Mouse (Mus musculus) heart, adult 18-20 months (tissue): Measurements from ENCODE around the gene Fgf3. TPM values are rescaled to one million over a fixed set of nuclear protein-coding genes. Genes with fewer than 3 reads are reported as not detected.
A peak's percentile ranks its signal among the peaks of the same experiment; 100 is the strongest.

Experiments
- DNase-seq, 2 experiments: peaks; one replicate each; pipeline ENCODE4 v3.0.0; 2021 to 2022; ENCODE audit warnings: mixed read lengths in 1 of 2
- long read RNA-seq, 2 experiments: library from polyadenylated mRNA; stranded (forward); transcript quantifications; one replicate each; pipeline ENCODE4 v2.0.0; 2021
- total RNA-seq, 2 experiments: library from RNA; stranded (reverse); gene quantifications; 2 replicates each; pipeline ENCODE4 v1.2.3; 2021

Gene Fgf3
- not detected for total RNA-seq
- long read RNA-seq, experiment 1, result 0 reads
- long read RNA-seq, experiment 2, result 0 reads

DNA sequence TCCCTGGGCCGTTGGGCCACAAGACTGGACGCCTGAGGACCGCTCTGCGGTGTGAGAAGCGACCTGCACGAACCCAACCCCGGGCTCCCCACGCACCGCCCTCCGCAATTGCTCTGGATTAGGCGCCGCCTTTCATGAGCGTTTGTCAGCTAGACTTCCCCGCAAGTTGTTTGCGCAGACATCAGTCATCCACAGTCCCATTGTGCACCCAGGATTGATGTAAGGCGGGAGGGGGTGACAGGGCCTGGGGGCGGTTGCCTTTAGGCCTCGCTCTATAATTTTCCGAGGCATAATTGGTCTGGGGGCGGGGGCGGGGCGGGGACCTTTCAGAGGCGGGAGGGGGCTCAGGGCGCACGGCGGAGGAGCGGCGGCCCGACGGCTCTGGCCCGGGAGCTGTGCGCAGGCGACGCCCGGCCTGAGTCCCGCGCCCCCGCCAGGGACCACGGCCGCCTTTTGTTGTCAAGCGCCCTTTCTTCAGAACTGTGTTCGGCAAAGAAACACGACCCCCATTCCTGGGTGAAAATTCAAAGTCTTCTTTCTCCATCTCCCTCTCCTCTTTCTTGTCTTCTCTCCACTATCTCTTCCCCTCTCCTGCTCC, at the start of gene Fgf3:
Fgf3 (plus strand) TSS at position 193 of the 598 bp plus-strand sequence.
- no peak for DNase-seq

DNA sequence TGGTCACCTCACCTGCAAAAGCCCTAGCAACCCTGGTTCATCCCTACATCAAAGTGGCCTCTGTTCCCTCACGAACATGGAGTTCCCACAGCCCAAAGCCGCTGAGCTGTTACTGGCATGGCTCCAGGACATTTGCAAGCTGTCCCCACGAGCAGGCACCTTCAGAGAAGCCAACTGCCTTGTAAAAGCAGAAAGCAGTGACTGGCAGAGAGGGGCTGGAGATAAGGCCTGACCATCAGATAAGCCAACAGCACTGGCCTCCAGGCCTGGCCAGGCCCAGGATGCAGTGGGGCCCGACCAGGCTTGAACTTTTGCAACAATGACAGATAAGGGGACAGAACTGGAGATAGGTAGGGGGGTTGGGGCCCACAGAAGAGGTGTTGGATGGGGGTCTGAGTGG, 49.3 kb upstream of the Fgf3 start:
- no peak for DNase-seq

DNA sequence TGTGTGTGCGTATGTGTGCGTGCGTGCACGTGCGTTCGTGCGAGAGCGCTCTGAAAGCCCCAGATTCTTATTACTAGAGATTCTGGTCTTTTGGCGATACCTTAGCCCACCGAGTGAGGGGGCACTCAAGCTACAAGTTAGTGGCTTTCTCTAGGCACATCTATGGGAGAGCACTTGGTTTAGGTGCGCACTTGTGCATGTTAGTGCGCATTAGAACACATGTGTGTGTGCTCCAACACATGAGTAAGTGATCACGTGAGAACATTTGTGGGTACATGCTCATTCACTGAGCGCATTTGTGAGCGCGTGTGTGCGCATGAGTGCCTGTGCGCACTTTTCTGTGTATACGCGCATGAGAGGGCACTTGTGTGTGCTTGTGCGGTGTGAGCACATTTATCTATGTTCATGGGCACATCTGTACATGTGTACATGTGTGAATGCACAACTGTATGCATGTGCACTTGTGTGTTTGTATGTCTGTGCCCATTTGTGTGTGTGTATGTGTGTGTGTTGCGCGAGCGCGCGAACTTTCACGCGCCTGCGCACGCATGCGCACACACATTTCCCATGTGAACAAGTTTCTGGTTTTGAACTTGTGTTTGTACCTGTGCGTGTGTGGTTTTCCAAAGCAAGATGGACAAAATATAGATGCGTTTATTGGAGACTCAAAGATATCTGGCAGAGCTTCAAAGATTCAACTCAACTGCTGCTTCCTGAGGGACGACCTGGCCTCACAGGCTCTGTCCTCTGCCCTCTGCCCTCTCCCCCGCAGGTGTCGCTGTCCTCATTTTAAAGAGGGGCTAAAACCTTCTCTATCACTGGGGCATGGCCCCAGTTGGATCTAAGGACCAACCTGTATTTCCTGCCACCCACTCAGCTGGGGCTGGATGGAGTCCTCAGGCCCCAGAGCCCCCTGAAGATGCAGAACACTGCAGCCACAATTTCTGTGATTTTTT, 48.0 kb upstream of the Fgf3 start:
- DNase-seq, result no peak

DNA sequence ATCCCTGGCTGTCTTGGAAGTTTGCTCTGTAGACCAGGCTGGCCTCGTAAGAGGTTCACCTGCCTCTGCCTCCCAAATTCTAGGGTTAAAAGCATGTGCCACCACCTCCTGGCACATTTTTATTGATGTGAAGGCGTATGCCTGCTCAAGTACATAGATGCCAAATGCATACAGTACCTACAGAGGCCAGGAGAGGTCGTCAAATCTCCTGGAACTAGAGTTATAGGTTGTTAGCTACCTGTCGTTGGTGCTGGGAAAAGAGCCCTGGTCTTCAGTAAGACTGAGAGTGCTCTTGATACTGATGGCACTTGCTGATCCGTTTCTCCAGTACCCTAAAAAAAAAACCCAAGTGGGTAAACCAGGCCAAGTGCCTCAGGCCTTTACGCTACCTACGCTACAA, 46.5 kb upstream of the Fgf3 start:
- no peak for DNase-seq

DNA sequence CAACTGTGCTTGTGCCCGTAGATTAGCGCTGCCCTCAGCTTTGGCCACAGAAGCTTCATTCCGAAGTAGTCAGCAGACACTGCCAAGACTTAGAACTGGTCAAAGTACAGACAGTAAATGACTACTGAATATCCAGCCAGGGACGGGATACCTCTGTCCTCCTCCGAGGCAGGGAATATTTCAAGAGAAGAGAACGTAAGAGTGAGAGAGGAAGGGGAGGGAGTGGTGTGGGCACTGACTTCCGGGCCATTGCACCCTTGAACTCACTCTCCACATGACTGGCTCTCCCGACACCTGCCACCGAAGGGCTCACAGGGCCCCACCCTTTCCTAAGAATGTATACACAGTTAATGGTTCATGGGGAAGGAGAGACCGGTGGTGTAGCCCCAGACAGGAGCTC, 44.6 kb upstream of the Fgf3 start:
- no peak for DNase-seq

DNA sequence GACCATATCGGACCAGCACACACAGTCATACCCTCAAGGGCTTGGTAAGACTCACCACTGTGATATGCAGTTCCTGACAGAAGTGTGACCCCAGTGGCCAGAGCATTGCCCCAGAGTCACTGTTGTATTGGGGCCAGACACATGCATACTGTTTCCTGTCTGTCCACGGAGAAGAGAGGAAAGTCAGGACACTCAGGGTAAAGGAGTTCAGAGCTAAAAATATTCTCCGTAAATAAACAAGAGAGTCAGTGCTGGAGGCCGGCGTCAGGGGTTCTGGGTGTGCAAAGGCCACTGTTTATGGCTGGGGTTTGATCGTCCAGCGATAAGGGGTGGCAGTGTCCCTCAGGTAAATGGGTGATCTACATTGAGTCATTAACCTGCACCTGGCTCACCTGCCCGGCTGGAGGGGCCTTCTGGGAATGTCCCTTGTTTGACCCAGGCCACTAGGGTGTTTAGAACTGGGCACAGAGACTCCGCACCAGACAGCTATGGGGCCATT, 41.9 kb upstream of the Fgf3 start:
- DNase-seq, result peak; percentile 18 to 22

DNA sequence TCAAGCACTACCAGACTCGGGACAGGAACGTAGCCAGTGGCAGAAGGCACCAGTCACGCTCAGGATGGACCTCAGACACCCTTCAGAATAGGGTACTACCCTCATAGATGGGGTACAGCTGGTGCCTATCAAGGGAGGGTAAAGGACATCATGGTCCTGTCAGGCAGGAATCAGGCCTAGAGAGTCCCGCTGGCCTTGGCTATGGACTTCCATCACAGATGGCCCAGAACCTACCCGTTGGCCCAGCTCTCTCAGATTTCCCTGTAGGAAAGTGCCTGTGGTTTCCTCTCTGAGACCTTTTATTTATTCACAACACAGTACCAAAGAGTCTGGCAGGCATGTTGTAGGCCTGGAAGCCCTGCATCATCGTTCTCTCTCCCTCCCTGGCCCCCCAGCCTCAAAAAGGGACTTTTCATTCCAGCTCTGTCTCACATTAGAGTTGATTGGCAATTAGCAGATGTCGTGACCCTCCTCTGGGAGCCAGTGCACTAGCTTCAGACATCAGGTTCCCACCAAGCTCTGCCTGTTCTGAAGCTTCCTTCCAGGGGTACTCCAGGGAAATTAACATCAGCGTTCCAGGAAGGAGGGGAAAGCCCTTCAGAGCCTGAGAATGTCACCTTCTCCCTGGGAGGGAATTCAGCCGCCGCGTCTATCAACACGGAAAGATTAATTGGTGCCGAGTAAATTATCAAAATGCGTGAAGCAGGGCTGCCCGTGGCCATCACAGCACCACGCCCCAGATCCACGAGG, 40.7 kb upstream of the Fgf3 start:
- no peak for DNase-seq

DNA sequence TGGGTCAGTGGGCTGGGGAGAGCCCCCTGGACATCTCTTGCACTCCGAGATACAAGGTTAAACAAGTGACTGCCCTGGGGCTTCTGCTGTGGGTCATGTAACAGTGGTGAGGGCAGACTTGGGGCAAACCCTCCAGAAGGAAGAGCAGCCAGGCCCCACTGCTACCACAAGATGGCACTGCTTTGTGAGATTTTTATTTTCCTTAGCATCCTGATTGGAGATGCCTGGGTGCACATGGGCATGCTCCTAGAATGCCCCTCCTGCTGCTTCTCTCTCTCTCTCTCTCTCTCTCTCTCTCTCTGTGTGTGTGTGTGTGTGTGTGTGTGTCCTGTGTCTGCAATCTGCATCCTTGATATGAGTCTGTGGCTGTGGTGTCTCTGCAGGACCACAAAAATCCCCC, 39.4 kb upstream of the Fgf3 start:
- no peak for DNase-seq

DNA sequence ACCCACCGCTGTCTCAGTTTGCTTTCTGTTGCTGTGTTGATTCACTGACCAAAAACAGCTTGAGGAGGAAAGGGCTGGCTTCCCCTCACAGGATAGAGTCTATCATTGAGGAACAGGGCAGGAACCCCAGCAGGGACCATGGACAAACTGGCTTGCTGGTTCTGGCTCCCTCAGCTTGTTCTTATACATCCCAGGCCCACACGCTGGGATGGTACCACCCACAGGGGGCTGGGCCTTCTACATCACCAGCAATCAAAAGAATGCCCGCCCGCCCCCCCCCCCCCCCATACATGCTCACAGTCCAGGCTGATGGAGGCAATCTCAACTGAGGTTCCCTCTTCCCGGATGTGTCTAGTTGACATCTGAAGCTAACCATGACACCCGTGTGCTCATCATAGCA, 30.8 kb upstream of the Fgf3 start:
- no peak for DNase-seq

DNA sequence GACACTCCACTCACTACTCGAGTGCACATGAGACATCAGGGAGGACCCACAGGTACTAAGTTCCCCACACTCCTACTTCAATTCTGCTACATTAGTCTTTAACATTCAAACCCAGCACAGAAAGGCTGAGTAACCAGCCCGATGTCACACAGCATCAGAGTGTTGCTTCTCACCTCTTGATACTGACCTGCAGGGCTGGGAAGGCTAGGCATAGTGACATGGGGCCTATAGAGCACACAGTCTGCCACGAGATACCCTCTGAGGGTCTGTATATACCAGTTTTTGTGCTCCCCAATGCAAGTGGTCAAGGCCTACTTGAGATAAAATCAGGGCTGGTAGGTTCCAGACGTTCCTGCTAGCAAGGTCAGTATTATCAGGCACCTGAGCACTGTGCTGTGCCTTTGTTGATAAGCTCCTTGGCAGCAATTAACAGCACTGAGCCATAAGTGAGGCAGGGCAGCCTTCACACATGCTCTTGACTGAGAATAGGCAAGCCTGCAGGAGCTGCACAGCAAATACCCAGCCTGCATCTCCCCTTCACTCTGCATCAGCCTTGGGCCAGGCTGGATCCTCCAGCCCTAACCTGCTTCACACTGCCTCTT, 29.8 kb upstream of the Fgf3 start:
- no peak for DNase-seq

DNA sequence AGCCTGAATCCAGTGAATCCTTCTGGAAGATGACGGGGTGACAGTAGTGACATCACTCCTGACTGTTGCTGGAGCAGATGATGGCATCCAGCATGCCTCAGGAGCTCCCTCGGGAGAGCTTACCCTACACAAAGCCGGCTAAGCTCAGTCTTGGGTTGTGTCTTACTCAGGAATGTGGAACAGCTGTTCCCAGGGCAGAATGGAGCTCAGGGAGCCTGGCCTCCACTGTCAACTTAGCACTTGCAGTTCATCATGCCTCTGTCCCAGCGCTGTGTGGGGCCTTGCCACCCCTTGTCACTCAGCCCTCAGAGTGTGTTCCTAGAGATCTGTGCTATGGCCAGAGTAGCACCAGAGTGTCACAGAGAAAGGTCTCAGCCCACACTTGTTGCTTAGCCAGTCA, 26.4 kb upstream of the Fgf3 start:
- DNase-seq, result no peak

DNA sequence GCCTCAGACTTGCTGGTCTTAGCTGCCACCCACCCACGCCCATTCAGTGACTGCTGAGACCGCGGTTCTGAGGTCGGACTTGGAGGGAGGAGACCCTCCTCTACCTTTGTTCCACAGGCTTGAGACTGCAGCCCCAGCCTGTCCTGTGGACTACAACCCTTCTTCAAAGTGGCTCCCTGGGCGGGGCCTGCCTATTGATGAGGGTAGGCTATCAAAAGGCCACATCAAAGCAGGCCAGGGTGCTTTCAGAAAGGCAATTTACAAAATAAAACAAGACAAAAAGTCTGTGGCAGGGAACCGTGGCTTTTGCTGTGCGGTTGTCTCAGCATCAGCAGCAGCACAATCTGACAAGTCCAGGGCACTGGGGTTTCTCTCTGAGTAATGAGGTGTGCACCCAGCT, 16.0 kb upstream of the Fgf3 start:
- DNase-seq, result no peak

DNA sequence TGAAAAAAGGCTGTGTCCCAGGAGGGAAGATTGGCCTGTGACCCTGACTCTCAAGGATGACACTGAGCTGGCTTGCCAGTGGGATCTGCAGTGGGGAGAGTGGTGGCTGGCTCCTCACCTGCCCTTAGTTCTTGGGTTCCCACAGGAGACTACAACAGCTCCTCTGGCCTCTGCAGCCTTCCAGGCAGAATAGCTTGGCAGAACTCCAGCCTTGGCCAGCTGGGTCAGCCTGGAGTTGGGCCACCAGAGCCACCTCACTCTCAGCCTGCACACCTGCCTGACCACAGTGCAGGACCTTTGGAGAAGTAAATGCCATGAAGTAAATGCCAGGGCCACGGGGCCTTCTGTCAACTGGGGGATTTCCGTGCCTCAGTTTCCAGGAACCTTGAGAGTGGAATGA, 13.9 kb upstream of the Fgf3 start:
- peak; percentile 43 to 53 for DNase-seq

DNA sequence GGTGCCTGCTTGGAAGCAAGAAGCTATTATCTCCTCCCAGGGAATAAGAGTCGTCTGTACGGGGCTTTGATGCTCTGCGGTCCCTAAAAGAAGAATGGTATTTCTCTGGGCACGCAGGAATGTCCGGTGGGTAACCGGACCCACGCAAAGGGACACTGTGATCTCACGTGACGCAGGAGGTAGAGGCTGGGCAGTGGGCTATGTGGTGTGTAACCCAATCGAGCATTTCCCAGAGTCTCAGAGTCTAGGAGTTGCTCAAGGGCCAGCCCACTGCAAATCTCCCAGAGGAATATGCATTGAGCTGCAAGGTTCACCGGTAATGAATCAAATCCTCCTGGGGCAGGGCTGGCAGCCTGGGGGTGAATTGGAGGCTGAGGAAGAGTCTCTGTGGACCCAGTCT, 9.5 kb upstream of the Fgf3 start:
- no peak for DNase-seq

DNA sequence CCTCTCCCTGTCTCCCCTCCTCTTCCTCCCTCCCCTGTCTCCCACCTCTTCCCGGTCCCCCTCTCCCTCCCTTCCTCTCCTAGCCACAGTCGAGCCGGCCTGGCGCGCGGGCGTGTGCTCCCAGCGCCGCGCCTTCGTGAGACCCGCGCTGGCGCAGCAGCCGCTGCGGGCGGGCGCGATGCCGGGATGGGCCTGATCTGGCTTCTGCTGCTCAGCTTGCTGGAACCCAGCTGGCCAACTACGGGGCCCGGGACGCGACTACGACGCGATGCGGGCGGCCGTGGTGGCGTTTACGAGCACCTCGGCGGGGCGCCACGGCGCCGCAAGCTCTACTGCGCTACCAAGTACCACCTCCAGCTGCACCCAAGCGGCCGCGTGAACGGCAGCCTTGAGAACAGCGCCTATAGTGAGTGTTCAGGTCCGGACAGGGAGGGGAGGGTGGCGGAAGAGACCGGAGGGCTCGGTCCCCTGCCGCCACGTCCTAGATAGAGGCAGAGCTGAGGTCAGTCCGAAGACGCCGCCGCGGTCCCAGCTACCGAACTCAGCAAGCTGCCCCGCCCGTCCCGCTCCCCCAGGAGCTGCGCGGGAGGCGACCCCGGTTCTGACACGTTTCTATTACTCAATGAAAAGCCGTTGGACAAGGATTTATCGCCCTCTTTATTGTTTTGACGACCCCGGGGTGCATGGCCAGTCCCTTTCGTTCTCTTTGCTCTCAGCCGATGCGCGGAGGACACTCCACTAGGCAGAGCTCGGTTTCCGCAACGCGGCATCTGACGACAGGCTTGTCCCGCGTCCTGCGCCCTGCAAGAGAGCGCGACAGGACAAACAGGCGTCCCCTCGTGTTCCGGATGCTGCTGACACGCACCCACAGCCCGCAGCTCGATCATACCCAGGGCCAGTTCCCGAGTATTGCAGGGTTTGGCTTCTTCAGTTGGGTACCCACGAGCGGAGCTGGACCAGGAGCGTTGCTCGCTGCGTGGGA, 930 bp downstream of the Fgf3 start:
- DNase-seq, result no peak

DNA sequence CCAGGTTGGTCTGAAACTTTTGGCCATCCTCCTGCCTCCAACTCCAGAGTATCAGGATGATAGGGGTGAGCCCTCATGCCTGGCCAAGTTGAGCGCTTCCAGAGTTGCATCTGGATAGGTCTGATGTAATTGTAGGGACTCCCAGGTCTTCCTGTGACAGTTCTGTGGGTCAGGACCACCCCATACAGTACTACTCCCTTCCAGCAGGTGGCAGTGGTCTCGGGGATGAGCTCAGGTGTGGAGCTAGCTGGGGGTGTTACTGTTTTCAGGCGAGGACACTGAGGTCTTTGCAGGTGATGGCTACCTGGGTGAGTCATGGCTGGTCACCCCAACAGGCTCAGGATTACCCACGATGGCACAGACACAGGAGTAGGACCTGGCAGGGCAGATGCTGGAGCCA, 8.3 kb downstream of the Fgf3 start:
- DNase-seq, result peak; percentile 9 to 45

DNA sequence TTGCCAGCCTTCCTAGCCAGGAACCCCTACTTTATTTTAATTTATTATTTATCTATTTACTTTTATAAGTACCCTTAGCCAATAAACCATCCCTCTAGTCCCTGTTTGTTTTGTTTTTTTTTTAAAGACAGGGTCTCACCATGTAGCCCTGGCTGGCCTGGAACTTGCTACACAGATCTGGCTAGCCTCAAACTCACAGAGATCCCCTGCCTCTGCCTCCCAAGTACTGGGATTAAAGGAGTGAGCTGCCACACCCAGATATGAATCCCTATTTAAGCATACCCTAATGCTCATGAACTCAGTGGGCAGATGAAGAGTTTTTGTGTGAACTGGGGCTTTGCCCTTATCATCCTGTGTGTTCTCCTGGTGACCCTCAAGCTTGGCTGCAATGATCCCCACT, 9.2 kb downstream of the Fgf3 start, which contains the start of gene Fgf4:
Fgf4 (plus strand) TSS at position 301 of the 400 bp plus-strand sequence.
- no peak for DNase-seq

DNA sequence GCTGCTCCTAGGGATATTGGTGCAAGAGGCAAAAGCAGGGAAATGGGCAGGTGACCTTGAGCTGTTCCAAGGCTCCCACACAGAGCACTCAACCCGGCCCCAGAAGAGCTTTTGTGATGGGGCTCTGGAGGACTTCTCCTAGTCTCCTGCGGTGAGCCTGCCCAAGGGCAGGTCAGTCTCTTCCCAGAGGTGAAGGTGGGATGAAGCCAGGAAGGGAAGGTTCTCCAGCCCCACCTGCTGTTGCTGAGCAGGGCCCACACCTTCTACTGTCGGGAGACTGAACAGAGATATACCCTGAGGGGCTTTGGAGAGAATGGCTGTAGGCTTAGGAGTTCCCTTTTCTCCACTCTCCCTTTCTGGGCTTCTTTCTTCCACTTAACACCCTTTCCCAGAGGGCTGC, 13.4 kb downstream of the Fgf3 start:
- DNase-seq, result no peak

DNA sequence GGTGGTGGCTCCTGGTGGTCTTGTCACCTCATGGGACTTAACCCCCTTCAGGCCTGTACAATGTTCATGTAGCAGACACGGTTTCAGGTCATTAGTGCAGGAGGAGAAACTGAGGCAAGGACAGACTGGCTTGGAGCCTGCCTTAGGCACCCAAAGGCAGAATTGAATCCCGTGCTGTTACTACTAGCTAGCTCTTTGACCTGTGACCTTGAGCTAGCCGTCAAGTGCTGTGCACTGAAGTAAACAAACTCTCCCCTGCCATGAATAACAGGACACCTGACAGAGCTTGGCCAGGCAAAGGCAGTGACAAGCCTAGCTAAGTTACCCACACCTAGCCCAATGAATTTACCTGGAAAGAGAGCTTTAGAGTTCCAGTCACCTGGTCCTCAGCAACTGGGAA, 17.1 kb downstream of the Fgf3 start:
- DNase-seq, result no peak

DNA sequence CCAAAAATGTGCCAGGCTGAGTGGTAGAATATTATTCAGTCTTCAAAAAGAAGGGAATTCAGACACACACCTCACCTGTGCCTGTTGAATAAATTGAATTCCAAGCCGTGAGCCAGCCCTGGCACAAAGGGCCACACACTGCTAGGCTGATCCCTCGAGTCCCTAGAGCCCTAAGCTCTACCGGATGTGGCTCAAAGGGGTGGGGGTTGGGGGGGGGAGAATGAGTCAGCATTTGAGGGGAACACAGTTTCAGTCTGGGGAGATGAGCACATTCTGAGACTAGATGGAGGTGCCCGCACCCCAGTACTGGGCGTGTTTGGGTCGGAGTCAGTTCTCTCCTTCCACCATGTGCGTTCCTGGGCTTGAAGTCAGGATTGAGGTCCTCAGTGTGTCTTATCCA, 19.3 kb downstream of the Fgf3 start:
- no peak for DNase-seq

DNA sequence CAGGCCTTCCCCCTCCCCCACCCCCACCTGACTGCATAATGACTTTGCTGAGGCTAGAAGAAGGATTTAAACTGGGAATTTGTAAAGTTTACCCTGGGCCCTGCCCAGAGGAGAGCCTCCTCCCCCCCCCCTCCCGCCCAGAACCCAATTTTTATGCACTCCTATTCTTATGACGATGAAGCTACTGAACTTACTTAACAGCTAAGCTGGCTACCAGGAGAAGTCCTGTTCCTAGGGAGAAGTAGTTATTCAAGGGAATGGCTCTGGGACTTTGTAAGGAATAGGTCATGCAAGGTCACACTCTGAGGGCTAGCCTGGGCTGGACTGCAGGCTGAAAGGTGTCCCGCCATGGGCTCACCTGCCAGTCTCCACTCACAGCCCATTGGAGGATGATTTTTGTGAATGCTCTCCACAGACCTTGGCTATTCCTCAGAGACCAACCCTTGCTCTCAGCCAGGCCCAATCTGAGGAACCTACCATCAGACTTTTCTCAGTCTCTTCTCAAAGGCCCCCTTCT, 20.0 kb downstream of the Fgf3 start:
- DNase-seq, result no peak
